Mouse (Mus musculus): ENCODE measurements around the gene Prkab1.

The Prkab1 gene

GRCm38 (mm10) chr5:116024327-116024739, at the start of gene Prkab1:
Gene Prkab1 (minus strand): TSS chr5:116024508.
- peak; percentile 97 for DNase-seq

GRCm38 (mm10) chr5:116069618-116070017, 45.3 kb upstream of the Prkab1 start:
- DNase-seq = no peak

GRCm38 (mm10) chr5:116052826-116053225, 28.5 kb upstream of the Prkab1 start:
- no peak for DNase-seq

GRCm38 (mm10) chr5:116052171-116052570, 27.9 kb upstream of the Prkab1 start:
- DNase-seq = no peak

GRCm38 (mm10) chr5:116049821-116050220, 25.5 kb upstream of the Prkab1 start:
- DNase-seq = no peak

GRCm38 (mm10) chr5:116048321-116048720, 24.0 kb upstream of the Prkab1 start:
- no peak for DNase-seq

GRCm38 (mm10) chr5:116046246-116046645, 21.9 kb upstream of the Prkab1 start:
- no peak for DNase-seq

- no peak for DNase-seq
Observed at GRCm38 (mm10) chr5:116045581-116045980, 21.3 kb upstream of the Prkab1 start.

GRCm38 (mm10) chr5:116042241-116042640, 17.9 kb upstream of the Prkab1 start:
- no peak for DNase-seq

- DNase-seq = no peak
Observed at GRCm38 (mm10) chr5:116039706-116040105, 15.4 kb upstream of the Prkab1 start.

GRCm38 (mm10) chr5:116037731-116038130, 13.4 kb upstream of the Prkab1 start:
- DNase-seq = no peak

- DNase-seq = no peak
Observed at GRCm38 (mm10) chr5:116036465-116036864, 12.2 kb upstream of the Prkab1 start.

GRCm38 (mm10) chr5:116031190-116031577, 6.9 kb upstream of the Prkab1 start:
- peak; percentile 87 for DNase-seq

GRCm38 (mm10) chr5:116030566-116031189, 6.4 kb upstream of the Prkab1 start:
- DNase-seq = no peak

GRCm38 (mm10) chr5:116029071-116029470, 4.8 kb upstream of the Prkab1 start:
- no peak for DNase-seq

- DNase-seq = no peak
Observed at GRCm38 (mm10) chr5:116026561-116026960, 2.3 kb upstream of the Prkab1 start.

- DNase-seq = no peak
Observed at GRCm38 (mm10) chr5:116026107-116026506, 1.8 kb upstream of the Prkab1 start.

- no peak for DNase-seq
Observed at GRCm38 (mm10) chr5:116023821-116024284, 455 bp downstream of the Prkab1 start.

GRCm38 (mm10) chr5:116023251-116023661, 1.1 kb downstream of the Prkab1 start:
- no peak for DNase-seq

- no peak for DNase-seq
Observed at GRCm38 (mm10) chr5:116022658-116023200, 1.6 kb downstream of the Prkab1 start.

- DNase-seq = no peak
Observed at GRCm38 (mm10) chr5:116022131-116022530, 2.2 kb downstream of the Prkab1 start.

GRCm38 (mm10) chr5:116021552-116021951, 2.8 kb downstream of the Prkab1 start:
- no peak for DNase-seq

- DNase-seq = no peak
Observed at GRCm38 (mm10) chr5:116019371-116019770, 4.9 kb downstream of the Prkab1 start.

- DNase-seq = no peak
Observed at GRCm38 (mm10) chr5:116018784-116019183, 5.5 kb downstream of the Prkab1 start.

- no peak for DNase-seq
Observed at GRCm38 (mm10) chr5:116018196-116018595, 6.1 kb downstream of the Prkab1 start.
